Mouse (Mus musculus) embryo, embryonic 9.5 days (tissue): ENCODE results near the gene Ccdc141.
"Not testable (repeated sequence)": the region's sequence is repeated elsewhere in the genome, so short reads cannot be mapped to it uniquely, and the experiment has no call there.

ENCODE experiments used
- DNase-seq: peaks from one replicate; pipeline ENCODE4 v3.0.0-alpha.2; 2017; ENCODE audit errors: extremely low spot score

Gene Ccdc141

GRCm38 (mm10) chr2:77061871-77062270, 108.6 kb downstream of the Ccdc141 start:
- peak; percentile 62 for DNase-seq

- no peak for DNase-seq
Observed at GRCm38 (mm10) chr2:77059596-77059995, 110.8 kb downstream of the Ccdc141 start.

GRCm38 (mm10) chr2:77056367-77056766, 114.1 kb downstream of the Ccdc141 start:
- no peak for DNase-seq

GRCm38 (mm10) chr2:77042912-77043311, 127.5 kb downstream of the Ccdc141 start:
- DNase-seq = no peak

GRCm38 (mm10) chr2:77039683-77040082, 130.8 kb downstream of the Ccdc141 start:
- DNase-seq = no peak

- no peak for DNase-seq
Observed at GRCm38 (mm10) chr2:77039281-77039680, 131.2 kb downstream of the Ccdc141 start.

- no peak for DNase-seq
Observed at GRCm38 (mm10) chr2:77037211-77037610, 133.2 kb downstream of the Ccdc141 start.

- DNase-seq = no peak
Observed at GRCm38 (mm10) chr2:77034112-77034511, 136.3 kb downstream of the Ccdc141 start.

GRCm38 (mm10) chr2:77033322-77034060, 136.9 kb downstream of the Ccdc141 start:
- DNase-seq = no peak

- no peak for DNase-seq
Observed at GRCm38 (mm10) chr2:77020649-77021048, 149.8 kb downstream of the Ccdc141 start.

GRCm38 (mm10) chr2:77017735-77018134, 152.7 kb downstream of the Ccdc141 start:
- no peak for DNase-seq

- not testable (repeated sequence) for DNase-seq
Observed at GRCm38 (mm10) chr2:77013449-77013848, 157.0 kb downstream of the Ccdc141 start.

GRCm38 (mm10) chr2:77011981-77012380, 158.5 kb downstream of the Ccdc141 start:
- no peak for DNase-seq

- no peak for DNase-seq
Observed at GRCm38 (mm10) chr2:77007015-77007414, 163.4 kb downstream of the Ccdc141 start.

GRCm38 (mm10) chr2:77003148-77003547, 167.3 kb downstream of the Ccdc141 start:
- no peak for DNase-seq

- no peak for DNase-seq
Observed at GRCm38 (mm10) chr2:76998351-76998750, 172.1 kb downstream of the Ccdc141 start.

GRCm38 (mm10) chr2:76992493-76993201, 177.8 kb downstream of the Ccdc141 start:
- DNase-seq = no peak

- DNase-seq = no peak
Observed at GRCm38 (mm10) chr2:76987317-76987716, 183.1 kb downstream of the Ccdc141 start.

- no peak for DNase-seq
Observed at GRCm38 (mm10) chr2:76984384-76984783, 186.1 kb downstream of the Ccdc141 start.

GRCm38 (mm10) chr2:76983601-76984000, 186.8 kb downstream of the Ccdc141 start:
- DNase-seq = no peak

GRCm38 (mm10) chr2:76982391-76983145, 187.9 kb downstream of the Ccdc141 start, which contains the start of gene Ttn:
TSS of gene Ttn (minus strand) at chr2:76982547.
- no peak for DNase-seq

- DNase-seq = no peak
Observed at GRCm38 (mm10) chr2:76981717-76982116, 188.7 kb downstream of the Ccdc141 start.
